Mouse (Mus musculus) left cerebral cortex, adult 18-20 months (tissue): ENCODE results near the gene Ttk. TPM values are rescaled to one million over a fixed set of nuclear protein-coding genes. Genes with fewer than 3 reads are reported as not detected.

Experiments
- DNase-seq, 2 experiments: peaks; one replicate each; pipeline ENCODE4 v3.0.0; 2021 to 2022; ENCODE audit warnings: low spot score in 2 of 2, mixed read lengths in 1 of 2
- long read RNA-seq, 2 experiments: library from polyadenylated mRNA; stranded (forward); transcript quantifications; one replicate each; pipeline ENCODE4 v2.0.0; 2021
- total RNA-seq, 2 experiments: library from RNA; stranded (reverse); gene quantifications; 2 replicates each; pipeline ENCODE4 v1.2.3; 2021

The Ttk gene
- under 1 TPM; 0.21 to 0.30 TPM for total RNA-seq
- long read RNA-seq, experiment 1: 0 reads
- long read RNA-seq, experiment 2: 0 reads

GRCm38 (mm10) chr9:83833811-83834747 lies at the start of gene Ttk:
Gene Ttk (plus strand): TSS chr9:83834689.
- DNase-seq: peak; percentile 90

DNA sequence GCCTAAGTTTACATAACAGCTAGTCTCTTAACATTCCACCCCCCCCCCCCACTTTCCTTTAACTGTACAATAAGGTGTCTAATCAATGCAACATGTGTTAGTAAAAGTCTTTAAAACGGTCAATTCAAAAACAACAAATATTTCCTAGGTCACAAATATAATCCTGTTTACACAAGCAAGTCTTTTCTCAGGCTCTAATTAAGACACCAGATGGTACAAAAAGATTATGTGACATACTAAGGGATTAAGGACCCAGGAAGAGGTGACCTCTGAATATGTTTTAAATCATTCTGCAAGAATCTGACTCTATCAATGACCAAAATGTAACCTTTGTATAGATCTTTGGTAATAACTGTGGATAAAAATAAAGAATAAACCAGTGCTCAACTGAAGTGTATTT lies 49.0 kb upstream of the Ttk start:
- DNase-seq: no peak

GRCm38 (mm10) chr9:83789326-83789725 lies 45.2 kb upstream of the Ttk start:
- no peak for DNase-seq

GRCm38 (mm10) chr9:83796875-83797274 lies 37.6 kb upstream of the Ttk start:
- no peak for DNase-seq

- no peak for DNase-seq
Observed at GRCm38 (mm10) chr9:83797898-83798297, 36.6 kb upstream of the Ttk start.

GRCm38 (mm10) chr9:83804341-83804740 lies 30.1 kb upstream of the Ttk start:
- peak in 1 of 2 experiments; percentile 28 for DNase-seq

- DNase-seq: peak; percentile 33 to 39
Observed at GRCm38 (mm10) chr9:83805164-83805976, 29.1 kb upstream of the Ttk start.

DNA sequence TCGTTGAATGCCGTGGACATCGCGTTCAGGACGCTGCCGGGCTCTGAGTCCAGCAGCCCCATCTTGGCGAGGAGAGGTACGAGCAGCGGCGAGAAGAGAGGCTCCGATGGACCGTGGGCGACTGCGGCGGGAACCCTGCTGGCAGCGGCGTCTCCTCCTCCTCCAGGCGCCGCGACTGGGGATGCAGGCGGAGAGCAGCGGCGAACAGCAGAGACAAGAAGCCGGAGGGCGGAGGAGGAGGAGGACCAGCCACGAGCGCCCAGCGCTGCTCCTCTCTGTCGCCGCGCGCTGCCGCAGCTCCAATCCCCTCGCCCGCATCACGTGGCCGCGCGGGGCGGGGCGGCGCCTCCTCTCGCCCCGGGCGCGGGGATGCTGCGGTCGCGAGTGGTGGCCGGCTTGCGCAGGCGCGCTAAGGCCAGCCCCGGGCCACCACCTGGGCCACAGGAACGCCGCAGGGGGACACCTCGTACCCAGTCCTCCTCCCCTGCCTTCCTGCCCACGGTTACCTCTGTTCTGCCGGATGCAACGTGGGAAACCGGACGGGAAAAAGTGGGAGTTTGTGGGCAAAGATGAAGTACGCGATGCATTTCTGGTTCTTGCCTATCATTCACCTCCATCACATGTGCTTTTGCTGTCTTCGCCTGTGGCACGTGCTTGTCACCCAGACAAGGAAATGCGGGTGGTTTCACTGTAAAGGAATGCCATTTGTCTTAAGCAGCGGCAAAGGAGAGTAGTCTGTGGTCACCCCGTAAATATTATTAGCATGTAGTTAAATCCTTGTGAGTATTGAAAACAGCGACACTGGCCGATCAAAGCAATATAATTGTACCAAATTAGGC lies 28.3 kb upstream of the Ttk start, which contains the start of gene Elovl4:
Gene Elovl4 (minus strand): TSS at position 301 of the 839 bp plus-strand sequence.
- peak; percentile 88 to 93 for DNase-seq

- DNase-seq: peak; percentile 54 to 76
Observed at GRCm38 (mm10) chr9:83807562-83807961, 26.9 kb upstream of the Ttk start.

GRCm38 (mm10) chr9:83819188-83819587 lies 15.3 kb upstream of the Ttk start:
- no peak for DNase-seq

GRCm38 (mm10) chr9:83820976-83821375 lies 13.5 kb upstream of the Ttk start:
- DNase-seq: no peak

- no peak for DNase-seq
Observed at GRCm38 (mm10) chr9:83822925-83823324, 11.6 kb upstream of the Ttk start.

- DNase-seq: no peak
Observed at GRCm38 (mm10) chr9:83829896-83830295, 4.6 kb upstream of the Ttk start.

DNA sequence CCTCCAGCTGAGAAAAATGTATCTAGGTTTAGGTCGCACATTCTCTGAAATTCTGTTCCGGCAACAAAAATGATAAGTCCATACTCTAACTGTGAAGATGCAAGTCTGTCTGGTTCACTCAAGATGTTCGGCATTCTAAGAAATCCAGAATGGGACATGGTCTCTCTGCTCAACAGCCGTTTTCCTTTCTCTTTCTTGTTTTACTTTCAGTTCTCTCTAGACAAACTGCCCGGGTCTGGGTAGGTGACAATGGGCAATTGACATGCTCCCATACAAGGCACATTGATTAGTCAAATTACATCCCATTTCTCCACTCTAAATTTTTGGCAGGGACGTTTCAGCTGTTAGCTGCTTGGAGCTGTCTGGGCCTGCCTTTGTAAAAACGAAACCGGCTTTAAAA lies 3.3 kb upstream of the Ttk start:
- no peak for DNase-seq

GRCm38 (mm10) chr9:83834748-83835313 lies 342 bp downstream of the Ttk start:
- no peak for DNase-seq

DNA sequence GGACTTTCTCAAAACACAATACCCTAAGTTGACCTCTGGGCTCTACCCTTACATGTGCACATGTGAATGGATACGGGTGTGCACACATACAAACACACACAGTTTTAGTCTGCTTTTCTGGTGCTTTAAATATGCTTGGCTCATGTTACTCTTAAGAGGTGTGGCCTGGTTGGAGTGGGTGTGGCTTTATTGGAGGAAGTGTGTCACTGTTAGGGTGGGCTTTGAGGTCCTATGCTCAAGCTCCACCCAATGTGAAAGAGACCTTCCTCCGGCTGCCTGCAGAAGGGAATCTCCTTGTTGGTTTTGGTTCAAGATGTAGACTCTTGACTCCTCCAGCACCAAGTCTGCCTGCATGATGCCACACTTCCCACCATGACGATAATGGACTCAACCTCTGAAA lies 18.0 kb downstream of the Ttk start:
- DNase-seq: no peak

GRCm38 (mm10) chr9:83865165-83865564 lies 30.7 kb downstream of the Ttk start:
- DNase-seq: no peak

- DNase-seq: no peak
Observed at GRCm38 (mm10) chr9:83882191-83882590, 47.7 kb downstream of the Ttk start.

DNA sequence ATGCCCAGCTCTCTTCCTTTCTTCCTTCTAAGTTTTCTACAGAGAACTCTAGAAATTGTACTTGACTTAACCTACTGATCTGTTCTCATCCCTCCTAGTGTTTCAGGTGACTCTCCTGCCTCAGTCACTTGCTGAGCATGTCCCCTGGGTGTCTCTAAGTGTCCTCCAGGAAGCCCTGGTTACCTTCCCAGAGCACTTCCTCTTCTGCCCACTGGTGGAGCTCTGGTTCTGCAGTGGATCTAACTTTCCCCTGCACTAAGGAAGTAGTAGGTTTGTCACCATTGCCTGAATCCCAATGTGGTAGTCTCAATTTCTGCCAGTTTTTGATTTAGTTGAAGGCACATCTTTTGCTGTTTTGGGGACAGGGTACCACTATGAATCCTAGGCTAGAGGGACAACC lies 51.7 kb downstream of the Ttk start:
- DNase-seq: no peak

DNA sequence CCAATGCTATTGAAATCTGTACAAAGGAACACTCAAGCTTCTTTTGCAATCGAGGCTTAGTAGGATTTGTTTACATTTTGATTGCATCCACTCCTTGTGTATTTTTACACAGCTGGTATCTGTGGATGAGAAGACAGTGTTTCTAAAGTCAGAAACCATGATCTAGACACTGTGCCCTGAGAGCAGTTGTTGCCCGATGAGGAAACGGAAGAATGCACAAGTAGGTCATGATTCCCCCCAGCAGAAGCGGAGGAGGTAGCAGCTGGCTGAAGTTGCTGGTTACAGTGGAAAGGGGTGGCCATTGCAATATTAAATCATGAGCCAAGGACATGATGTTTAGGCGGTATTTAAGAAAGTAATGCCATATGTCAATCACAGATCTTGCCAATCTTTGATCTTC lies 53.7 kb downstream of the Ttk start:
- DNase-seq: no peak

- no peak for DNase-seq
Observed at GRCm38 (mm10) chr9:83893073-83893472, 58.6 kb downstream of the Ttk start.
